8 mouse cellular contexts compared by ENCODE assay signal in genomic region chr2:69861485-69862091, GRCm38 (mm10). TPM values are rescaled to one million over a fixed set of nuclear protein-coding genes. Genes with fewer than 3 reads are reported as not detected.
DNase-seq lines count a peak whose midpoint lies in the region; ATAC-seq and TF ChIP-seq lines count a peak whose summit lies in the region.

Gene Ssb, plus strand, starts transcription at chr2:69861562.

- H3K4me2 ChIP-seq in hindbrain, postnatal 0 days (ENCODE audit: low read depth, low read length), result peak within 1 kb of the TSS; percentile 88

- TF ChIP-seq CTCF in hindbrain, postnatal 0 days (IDR thresholded peaks at IDR 0.05; ENCODE audit: low read depth), result no peak
- TF ChIP-seq CTCF in left cerebral cortex, adult 2 months (IDR thresholded peaks at IDR 0.05), result no peak

- peak within 1 kb of the TSS; percentile 94 for H3K27ac ChIP-seq in hindbrain, postnatal 0 days
- peak within 1 kb of the TSS; percentile 92 for H3K27ac ChIP-seq in left cerebral cortex, adult 2 months

- no peaks in the 10 kb centered on the region for H3K9me3 ChIP-seq in hindbrain, postnatal 0 days (ENCODE audit: low read length)

- H3K4me3 ChIP-seq in hindbrain, postnatal 0 days (ENCODE audit: low read length), result peak within 1 kb of the TSS; percentile 100
- peak within 1 kb of the TSS; percentile 69 for H3K4me3 ChIP-seq in left cerebral cortex, adult 2 months

- WGBS in hindbrain, postnatal 0 days, result 0% methylated on average over 56 of the region's 66 CpGs

- ATAC-seq in hindbrain, postnatal 0 days, result peak; percentile 98
- peak; percentile 96 for ATAC-seq in megakaryocyte, adult 5-6 weeks (ENCODE audit: poor library complexity, severe bottlenecking)

- H3K36me3 ChIP-seq in hindbrain, postnatal 0 days (ENCODE audit: insufficient read depth, low read length), result no peaks in the 10 kb centered on the region

- peak; percentile 94 for DNase-seq in T-cell, adult 2 months (ENCODE audit: low spot score)
- DNase-seq in cerebellum, postnatal 36 days, result peak; percentile 93
- peak; percentile 92 for DNase-seq in gastrocnemius, adult 18-20 months (ENCODE audit: low spot score)
- peak; percentile 97 for DNase-seq in hindbrain, postnatal 0 days (ENCODE audit: low spot score)
- DNase-seq in left cerebral cortex, adult 2 months (ENCODE audit: extremely low spot score in 1 of 2, low spot score in 2 of 2), result peak; percentile 93 to 94
- peak; percentile 91 to 93 for DNase-seq in right cerebral cortex, adult 2 months (ENCODE audit: low spot score in 2 of 2)
- DNase-seq in urinary bladder, postnatal 14 days (ENCODE audit: low spot score), result peak; percentile 96

- intact Hi-C loops in left cerebral cortex, adult 2 months (cut with DNase I), result loop anchor here (2.0 to 5.0 kb wide), 4 partner anchors 37 to 139 kb away; partner anchors contain the start of gene Ppig

- peak within 1 kb of the TSS; percentile 98 for H3K9ac ChIP-seq in hindbrain, postnatal 0 days (replicated peaks; ENCODE audit: low read length)

- H3K4me1 ChIP-seq in hindbrain, postnatal 0 days (ENCODE audit: insufficient read depth, low read length), result no peaks in the 10 kb centered on the region

- H3K27me3 ChIP-seq in hindbrain, postnatal 0 days (ENCODE audit: insufficient read depth, low read length), result no peaks in the 10 kb centered on the region

RNA-seq across cellular contexts. Expression of gene Ssb, which starts in this region (rescaled TPM):
- total RNA-seq in gastrocnemius, adult 18-20 months (2021), result 10 to 100 TPM; 59.8 to 60.6 TPM
- total RNA-seq in hindbrain, postnatal 0 days (2014; rRNA removed), result 32.2 and 49.2 TPM in 2 replicates
- 288 and 322 TPM in 2 replicates for polyA plus RNA-seq in hindbrain, postnatal 0 days (2015; fragmentation: Nextera tagmentation; extraction: Ambion mirVana)
- total RNA-seq in left cerebral cortex, adult 2 months (2021), result 100 to 1,000 TPM; 108 to 115 TPM
- 197 and 221 TPM in 2 replicates for total RNA-seq in megakaryocyte, adult 5-6 weeks (2015)
- total RNA-seq in megakaryocyte, adult 5-6 weeks (2017), result 298 and 306 TPM in 2 replicates

Comparison
In these comparisons a context has a peak if more than half of its experiments do, and no peak if none do; other contexts are left out.
1. Peak in every context shown above with its lines: DNase-seq, ATAC-seq, H3K4me3 ChIP-seq and H3K27ac ChIP-seq.